Mouse (Mus musculus) left cerebral cortex, adult 9 months (tissue): ENCODE measurements around the gene Ints1.
A peak's percentile ranks its signal among the peaks of the same experiment; 100 is the strongest.

ENCODE experiments used
- DNase-seq, 2 experiments: peaks; one replicate each; pipeline ENCODE4 v3.0.0; 2022; ENCODE audit warnings: low spot score in 2 of 2

The Ints1 gene

DNA sequence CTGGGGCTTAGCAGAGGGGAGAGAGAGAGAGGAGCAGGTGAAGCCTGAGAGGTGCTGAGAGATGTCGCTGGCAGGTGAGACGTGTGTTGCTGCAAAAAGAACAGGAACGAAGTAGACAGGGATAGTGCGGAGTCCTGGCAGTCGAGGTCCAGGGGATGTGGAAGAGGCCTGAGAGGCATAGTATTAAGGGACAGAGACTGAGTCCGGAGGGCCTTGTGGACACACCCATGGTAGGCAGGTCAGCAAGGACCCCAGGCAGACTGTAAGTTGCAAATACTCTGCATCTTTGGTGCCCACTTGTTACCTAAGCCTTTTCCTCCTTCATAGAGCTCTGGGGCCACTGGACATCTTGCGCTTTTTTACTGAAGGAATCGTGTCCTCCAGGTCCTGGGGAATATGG, 25.8 kb upstream of the Ints1 start:
- no peak for DNase-seq

DNA sequence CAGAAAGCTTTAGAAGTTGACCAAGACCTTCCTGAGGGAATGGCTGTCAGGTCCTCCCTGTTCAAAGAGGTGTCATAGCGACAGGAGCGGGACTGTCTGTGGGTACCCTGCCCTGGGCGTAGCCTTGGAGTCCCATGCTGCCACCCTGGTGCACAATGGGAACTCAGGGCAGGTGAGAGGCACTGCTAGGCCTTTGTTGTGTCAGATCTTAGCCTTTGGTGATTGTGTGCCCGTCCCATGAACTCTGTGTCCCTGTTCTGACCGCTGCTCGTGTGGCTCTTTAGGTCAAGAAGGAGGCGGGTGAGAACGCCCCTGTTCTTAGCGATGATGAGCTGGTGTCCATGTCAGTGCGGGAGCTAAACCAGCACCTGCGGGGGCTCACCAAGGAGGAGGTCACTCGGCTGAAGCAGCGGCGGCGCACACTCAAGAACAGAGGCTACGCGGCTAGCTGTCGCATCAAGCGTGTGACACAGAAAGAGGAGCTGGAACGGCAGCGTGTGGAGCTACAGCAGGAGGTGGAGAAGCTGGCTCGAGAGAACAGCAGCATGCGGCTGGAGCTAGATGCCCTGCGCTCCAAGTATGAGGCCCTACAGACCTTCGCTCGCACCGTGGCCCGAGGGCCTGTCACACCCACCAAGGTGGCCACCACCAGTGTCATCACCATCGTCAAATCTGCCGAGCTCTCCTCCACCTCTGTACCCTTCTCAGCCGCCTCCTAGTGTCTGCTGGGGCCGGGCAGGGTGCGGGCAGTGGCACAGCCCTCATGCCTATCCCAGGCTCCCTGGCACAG, 24.5 kb upstream of the Ints1 start:
- no peak for DNase-seq

DNA sequence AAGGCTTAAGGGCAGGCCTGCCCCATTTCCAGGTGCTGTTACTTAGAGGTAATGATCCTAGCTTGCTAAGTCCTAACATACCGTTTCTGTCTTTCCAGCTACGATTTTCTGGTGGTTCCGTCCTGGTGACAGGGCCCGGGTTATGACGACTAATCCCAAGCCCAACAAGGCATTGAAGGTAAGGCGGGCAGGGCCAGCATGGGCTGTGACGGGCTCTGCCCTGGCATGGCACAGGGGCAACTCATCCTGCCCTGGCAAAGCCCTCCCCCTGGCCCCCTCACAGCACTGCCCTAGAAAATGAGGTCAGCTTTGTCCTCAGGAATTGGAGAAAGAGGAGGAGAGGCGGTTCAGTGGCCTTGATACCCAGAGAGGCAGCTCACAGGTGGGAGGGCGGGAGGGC, 23.6 kb upstream of the Ints1 start:
- DNase-seq: no peak

DNA sequence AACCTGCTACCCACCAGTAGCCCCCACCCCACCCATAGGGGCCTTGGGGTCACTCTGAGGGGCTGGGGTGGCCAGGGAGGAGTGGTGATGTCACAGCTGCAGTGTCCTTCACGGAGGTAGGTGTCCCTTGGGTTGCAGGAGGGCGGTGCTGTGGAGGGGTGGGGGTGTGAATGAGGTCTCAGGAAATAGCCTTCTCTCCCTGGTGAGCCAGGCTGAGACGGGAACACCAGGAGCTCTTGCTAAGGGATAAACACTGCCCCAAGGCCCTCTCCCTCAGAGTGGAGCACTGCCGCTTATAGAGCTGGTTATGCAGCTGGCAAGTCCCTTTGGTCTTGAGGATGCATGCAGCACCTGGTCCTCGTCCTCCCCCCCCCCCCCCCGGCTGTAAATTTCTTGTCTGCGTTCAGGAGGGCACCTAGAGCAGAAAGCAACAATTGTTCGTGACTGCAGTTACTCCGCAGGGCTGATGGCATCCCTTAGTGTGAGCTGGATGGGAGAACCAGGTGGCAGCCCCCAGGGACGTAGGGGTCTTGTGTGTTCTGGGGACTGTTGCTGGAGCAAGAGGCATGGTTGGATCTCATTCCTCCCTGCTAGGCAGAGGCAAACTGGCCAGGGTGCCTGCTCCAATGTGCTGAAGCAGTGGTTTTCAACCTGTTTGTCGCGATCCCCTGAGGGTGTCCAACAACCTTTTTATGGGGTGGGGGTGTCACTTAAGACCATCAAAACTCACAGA, 22.9 kb upstream of the Ints1 start:
- no peak for DNase-seq

DNA sequence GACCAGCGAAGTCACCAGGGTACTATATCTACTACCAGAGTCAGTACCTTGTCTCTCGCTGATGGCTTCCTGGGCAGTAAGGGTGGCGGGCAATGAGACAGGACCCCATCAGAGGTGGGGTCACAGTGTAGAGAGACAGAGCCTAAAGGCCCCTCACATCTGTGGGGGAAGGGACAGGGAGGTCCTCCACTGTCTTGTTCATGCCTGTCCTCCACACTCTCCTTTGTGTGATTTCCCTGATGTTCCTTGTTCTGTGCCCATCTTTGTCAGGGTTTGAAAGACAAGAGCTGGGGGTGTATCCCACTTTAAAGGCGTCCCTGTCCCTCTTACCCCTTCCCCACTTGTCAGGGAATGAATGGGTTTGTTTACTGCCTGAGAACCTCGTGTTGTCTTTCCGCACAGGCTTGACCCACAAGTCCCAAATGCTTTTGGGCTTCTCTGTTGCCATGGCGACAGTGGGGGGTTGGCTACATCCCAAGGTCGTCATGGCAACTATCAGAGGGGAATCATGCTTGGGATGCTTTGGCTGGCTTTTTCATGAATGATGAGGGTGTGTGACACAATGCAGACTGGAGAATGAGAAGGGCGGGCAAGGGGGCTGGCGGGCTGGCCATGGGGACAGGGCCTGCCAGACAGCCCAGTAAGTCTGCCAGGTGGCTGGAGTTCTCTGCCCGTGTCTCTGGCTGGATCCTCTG, 22.1 kb upstream of the Ints1 start:
- peak; percentile 62 to 84 for DNase-seq

DNA sequence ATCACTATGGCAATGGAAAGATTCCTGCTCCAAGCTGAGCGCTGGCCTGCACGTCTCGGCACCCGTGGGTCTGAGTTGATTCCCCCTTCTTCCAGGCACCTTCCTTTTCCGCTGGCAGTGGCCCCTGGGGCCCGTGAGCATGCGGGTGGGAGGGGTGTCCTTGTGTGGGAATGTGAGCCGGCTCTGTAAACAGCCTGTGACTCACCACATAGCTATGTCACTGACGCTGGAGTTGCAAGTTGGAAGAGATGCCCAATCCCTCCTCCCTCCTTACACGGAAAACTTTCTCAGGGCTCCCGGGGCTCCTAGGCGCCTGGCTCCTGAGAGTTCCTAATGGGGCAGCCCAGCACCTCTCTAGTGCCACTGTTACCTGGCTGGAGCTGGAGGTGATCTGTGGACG, 21.4 kb upstream of the Ints1 start:
- peak; percentile 39 to 68 for DNase-seq

DNA sequence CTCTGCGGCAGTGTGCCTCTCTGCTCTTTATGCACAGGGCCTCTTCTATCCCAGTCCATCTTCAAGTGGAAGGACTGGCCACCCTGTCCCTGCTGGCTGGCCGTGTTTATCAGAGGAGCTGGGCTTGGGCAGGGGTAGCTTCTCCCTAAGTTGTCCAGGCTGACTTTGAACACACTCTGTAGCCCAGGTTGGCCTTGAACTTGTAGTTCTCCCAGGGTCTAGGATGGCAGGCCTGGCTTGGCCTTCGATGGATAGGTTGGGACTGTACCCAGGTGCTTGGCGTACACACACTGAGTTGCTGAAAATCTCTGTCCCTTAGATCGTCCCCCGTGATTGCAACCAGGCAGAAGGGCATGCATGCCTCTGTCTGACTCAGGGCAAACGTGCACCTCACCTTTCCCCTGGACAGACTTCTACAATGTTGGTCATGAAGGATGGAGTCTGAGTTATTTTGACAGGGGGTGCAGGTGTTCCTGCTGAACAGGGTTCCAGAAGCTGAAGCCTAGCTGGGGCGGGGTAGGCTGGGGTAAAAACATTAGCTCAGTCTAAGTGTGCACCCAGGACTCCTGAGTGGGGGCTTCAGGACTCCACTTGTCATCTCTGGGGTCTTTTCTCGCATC, 20.6 kb upstream of the Ints1 start:
- DNase-seq: no peak

DNA sequence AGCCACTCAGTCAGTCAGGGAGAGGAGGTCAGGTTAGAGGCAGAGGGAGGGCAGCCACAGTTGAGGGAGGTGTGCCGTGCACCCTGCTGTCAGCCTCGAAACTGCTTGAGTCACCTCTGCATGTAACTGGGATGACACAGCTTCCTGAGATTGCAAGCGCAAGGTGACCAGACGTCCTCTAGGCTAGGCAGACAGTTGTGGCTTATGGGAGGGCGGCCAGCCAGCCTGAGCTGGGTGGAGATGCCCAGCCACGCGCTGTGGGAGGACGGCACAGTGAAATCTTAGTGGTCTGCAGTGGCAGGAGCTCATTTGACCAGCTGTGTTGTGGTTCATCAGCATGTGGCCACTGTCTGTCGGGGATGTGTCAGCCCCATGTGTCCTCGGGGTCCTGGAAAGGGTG, 19.5 kb upstream of the Ints1 start:
- DNase-seq: no peak

DNA sequence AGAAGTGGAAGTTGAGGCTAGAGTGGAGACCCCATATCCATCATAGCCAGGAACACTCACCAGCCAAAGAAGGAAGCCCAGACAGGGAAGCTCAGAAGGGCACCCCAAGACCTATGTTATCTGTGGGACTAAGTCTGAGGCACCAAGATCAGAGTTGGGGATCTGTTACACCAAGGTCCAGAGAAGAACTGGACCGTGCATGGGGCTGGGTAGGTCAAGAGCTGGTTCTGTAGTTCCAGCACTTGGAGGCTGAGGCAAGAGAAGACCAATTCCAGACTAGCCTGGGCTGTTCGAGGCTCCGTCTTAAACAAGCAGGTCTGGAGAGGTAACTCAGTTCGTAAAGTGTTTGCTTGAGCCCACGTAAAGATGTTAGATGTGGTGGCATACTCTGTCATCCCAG, 18.7 kb upstream of the Ints1 start:
- DNase-seq: no peak

DNA sequence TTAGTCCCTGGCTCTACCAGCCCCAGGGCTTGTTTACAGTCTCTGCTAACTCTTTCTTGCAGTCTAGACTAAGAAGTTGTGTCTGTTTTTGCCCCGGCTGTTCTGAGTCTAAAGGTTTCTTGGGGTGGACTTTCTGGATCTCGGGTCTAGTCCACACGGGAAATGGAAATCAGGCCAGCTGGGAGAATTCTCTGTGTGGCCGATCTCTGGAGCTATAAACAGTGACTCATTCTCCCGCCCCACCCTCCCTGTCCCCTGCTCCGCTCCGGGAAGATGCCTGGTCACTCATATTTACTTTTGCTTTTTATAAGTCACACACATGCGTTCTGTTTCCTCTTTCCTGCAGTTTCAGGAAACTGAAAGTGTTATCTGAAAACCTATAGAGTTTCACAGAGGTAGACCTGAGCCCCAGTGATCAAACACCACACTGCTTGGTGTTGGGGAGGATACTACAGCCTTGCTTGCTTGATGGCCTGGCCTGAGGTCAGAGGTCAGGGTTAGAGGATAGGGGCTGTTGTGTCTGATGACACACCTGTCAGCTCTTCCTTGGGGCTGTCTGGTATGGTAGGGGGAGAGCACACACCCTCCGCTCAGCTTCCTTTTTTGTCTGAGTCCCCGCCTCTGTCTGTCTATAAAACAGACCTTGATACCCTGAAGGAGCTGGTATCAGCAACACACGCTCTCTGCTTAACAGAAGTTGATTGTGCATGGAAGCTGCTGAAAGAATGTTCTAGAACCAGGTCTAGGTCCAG, 18.0 kb upstream of the Ints1 start:
- DNase-seq: no peak

DNA sequence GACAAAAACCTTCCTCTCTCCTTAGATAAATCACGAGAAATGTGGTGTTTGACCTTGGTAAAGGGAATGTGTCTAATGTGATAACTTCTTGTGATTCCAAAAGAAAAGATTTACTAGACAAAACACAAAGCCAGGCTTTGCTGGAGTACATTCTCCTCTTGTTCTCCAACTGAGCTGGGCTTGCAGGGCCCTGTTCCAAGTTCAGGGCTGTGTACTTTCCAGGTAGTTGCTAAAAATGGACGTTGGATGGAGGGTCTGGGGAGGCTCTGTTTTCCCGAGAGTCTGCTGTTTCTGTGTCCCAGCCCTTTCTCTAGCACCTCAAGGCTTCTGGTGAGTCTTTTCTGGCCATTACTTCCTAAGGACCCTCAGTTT, 17.5 kb upstream of the Ints1 start:
- DNase-seq: no peak

DNA sequence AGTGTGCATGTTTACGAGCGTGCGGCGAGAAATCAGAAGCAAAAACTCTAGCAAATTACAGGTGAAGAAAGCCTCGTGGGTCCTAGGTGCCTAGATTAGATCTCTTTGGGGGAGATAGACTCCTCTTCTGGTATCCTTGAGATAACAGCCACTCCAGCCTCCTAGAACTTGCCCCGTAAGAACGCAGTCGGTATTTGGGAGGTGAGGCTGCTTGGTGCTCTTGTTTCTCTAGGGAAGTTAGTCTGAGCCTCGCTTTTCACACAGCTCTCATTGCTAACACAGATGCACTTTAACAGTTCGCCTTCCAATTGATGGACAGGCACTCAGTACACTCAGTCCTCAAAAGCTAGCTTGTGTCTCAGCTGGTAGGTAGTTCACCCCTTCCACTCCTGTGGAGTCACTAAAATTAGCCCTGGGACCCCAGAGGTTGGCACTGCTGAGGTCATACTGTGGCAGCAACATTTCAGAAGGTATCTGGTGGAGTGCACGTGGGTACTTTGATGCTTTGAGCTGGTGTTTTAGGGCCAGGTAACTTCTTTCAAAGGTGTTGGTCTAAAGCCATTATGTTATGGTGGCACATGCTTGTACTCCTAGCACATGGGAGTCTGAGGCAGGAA, 16.8 kb upstream of the Ints1 start:
- DNase-seq: no peak

DNA sequence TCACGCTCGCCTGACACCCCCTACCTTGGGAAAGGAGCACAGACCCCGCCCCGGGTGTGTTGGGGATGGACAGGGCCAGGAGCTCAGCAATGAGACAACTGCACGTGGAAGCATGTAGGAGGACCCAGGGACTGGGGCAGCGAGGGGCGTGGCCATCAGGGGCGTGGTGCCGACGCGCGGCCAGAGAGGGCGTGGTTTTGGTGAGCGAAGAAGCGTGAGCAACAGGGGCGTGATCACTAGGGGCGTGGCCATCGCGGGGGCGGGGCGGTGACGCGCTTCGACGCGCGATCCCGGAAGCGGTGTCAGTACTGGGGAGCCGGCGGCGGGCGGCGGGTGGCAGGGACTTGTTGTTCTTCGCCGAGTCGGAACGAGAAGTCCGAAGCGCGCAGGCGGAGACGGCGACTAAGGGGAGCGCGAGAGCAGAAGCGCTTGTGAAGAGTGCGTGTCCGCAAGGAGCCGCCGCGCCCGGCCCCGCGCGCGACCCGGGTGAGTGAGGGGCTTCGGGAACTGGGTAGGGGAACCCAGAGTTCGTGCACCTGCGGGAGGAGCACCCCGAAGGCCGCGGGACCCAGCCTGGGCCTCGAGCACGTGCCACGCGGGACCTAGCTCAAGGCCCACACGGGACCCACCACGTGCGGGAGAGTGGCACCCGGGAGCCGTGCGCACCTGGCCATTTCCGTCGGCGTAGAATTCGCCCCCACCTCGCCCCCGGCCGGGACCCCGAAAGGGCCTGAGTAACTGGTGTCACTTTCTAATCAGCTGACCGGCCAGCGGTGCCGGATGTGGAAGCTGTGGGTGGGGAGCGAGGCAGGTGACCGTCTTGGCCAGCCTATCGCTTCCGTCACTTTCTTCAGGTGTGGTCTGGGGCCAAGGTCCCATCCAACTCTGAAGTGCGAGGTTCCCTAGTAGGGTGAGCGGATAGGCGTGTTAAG, 16.0 kb upstream of the Ints1 start, which contains the start of gene Mafk:
TSS of gene Mafk (plus strand) at position 287 of the 932 bp plus-strand sequence.
- DNase-seq: peak; percentile 84 to 95

DNA sequence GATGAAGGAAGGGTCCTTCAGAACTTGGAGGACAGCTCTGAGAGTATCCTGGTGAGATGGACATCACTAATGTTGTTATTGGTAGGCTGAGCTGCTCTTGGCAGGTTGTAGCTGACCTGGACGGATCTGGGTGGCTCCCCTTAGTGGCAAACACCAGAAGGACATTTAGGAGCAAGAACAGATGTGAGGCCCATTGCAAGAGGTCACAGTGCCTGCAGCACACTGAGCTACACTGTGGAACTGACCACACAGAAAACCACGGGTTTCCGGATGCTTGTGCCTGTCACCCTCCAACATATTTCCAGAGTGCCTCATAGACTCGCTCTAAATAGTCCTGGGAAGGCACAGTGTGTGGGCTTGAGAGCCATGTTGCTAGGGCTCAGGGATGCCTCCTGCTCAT, 14.0 kb upstream of the Ints1 start:
- DNase-seq: no peak

DNA sequence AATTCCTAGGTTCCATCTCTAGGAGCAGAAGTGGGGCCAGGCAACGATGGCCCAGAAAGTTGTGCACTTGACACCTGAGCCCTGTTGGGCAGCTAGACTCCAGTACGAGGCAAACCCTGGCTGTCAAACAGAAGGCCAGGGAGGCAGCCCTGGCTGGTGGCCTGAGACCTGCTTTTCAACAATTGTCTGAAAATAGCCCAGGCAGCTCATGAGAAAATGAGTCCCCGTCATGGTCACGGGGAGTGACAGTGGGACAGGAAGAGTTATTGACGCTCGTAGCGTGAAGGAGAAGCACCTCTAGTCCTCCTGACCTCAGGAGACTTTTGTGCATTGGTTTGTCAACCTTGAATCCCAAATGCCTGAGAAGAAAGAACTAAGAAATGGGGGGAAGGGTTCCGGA, 5.9 kb upstream of the Ints1 start:
- no peak for DNase-seq

DNA sequence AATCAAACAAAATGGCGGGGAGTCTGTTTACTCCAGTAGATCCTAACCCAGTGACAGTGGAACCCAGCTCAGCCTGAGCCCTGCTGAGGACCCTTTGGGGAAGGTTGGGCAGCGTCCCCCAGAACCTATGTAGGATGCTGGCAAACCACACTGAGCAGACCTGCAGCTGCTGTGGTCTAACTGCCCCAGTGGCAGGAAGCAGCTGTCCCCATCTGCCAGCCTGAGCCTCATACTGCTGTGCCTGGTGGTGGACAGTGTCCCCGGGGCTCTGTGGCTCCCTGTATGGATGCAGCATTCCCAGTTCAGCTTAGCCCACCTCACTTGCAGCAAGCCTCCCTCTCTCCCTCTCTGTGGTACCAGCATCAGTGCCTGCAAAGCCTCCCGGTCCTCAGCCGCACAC, 1.5 kb upstream of the Ints1 start:
- DNase-seq: no peak

DNA sequence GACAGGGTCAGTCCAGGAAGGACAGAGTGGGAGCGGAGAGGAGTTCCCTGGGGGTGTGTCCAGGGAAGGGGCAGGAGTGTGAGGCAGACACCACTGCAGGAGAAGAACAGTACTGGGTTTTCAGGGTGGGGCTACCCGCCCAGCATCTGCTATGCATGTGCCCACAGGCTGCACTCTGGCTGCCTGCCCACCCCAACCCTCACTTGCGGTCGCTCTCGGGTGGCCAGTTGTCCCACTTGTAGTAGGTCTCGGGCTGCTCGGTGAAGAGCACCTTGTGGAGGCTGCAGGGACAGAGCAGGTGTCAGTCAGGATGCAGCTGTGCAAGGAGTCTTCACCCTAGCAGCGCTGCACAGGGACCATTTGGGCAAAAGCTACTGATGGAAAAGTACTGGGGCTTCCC, 7.3 kb downstream of the Ints1 start:
- DNase-seq: no peak

DNA sequence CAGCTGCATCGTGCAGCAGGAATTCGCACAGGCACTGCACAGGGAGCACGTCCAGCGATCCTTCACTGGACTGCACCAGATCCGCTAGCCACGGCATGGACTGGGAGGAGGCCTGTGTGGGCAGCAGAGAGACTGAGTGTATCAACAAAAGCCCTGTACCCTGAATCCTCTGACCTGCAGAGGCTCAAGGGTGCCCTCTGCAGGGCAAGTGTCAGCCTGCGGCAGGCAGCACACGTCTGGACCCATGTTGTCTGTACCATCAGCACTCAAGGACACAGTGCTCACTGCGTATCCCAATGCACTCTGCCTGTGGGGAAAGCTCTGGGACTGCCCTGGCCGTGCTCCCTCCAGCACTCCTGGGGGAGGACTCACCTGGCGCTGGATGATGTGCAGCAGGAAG, 11.2 kb downstream of the Ints1 start:
- DNase-seq: no peak

DNA sequence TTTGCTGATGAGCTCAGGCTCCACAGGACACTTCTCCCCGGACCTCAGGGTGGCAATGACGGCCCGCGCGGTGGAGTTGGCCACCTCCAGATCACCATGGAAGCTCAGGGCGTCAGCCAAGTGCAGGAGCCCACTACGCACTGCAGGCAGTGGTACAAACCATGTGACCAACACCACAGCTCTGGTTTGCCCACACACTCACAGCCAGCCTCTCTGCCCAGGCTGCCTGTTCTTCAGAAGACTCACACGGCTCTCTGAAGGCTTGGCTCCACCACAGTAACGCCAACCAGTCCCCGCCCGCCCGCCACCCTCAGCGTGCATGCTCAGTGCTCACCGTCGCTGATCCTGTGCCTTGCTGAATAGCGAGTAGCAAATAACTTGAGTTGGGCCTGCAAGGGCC, 17.4 kb downstream of the Ints1 start:
- DNase-seq: peak; percentile 60 to 73

DNA sequence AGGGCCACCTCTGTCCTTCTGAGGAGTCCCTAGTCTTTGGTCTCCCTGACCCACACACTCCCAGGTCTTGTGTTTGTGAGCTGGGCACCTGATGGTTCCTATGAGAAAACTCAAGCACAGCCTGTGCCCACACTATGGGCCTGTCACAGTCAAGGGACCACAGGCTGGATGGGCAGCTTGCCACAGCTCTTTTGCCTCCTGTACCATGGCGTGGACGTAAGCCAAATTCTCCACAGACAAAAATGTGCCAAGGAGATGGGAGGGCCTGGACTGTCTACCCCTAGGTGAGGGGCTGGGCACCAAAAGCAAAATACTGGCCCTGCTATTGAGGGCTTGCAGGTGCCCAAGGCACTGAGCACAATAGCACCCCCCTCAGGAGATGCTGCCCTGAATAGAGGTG, 18.9 kb downstream of the Ints1 start:
- no peak for DNase-seq
